Mouse (Mus musculus): Measurements from ENCODE around the gene Map2k4. TPM values are rescaled to one million over a fixed set of nuclear protein-coding genes. Genes with fewer than 3 reads are reported as not detected.

Gene Map2k4
- polyA plus RNA-seq, 1 experiment from 2014 or later: 63.6 TPM

DNA sequence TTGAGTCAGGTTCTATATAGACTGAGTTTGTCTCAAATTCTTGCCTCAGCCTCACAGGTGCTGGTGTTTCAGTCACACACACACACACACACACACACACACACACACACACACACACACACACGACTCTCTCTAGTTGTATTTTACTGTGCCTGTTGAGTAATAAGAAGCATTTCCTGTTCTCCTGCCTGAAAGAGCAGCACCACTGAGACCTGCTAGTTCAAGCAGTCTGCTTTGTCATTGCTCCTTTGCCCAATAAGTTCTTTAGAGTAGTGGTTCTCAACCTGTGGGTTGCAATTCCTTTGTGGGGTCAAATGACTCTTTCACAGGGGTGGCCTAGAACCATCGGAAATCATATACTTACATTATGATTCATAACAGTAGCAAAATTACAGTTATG is 47.7 kb downstream of the Map2k4 start:
- no peak overlapping the region for H3K27ac ChIP-seq
- ATAC-seq (ENCODE audit: insufficient number of reproducible peaks, low FRiP score, low TSS enrichment, low read depth): no peak
- H3K36me3 ChIP-seq: no peaks in the 10 kb centered on the region
- no peak overlapping the region for H3K4me3 ChIP-seq
- no peak overlapping the region for H3K4me2 ChIP-seq
- H3K9ac ChIP-seq: no peak overlapping the region
- no peaks in the 10 kb centered on the region for H3K27me3 ChIP-seq
- 59% methylated on average over 2 of the region's 2 CpGs for WGBS
- H3K4me1 ChIP-seq: no peaks in the 10 kb centered on the region
- H3K9me3 ChIP-seq: no peaks in the 10 kb centered on the region

- no peaks in the 10 kb centered on the region for H3K27me3 ChIP-seq
Observed at GRCm38 (mm10) chr11:65739880-65740279, 48.2 kb downstream of the Map2k4 start.

GRCm38 (mm10) chr11:65734656-65735055 is 53.4 kb downstream of the Map2k4 start:
- H3K4me3 ChIP-seq: no peak overlapping the region
- H3K9ac ChIP-seq: no peak overlapping the region
- no peaks in the 10 kb centered on the region for H3K36me3 ChIP-seq
- no peak overlapping the region for H3K27ac ChIP-seq
- no peak overlapping the region for H3K4me2 ChIP-seq
- no peaks in the 10 kb centered on the region for H3K9me3 ChIP-seq
- no peak for ATAC-seq (ENCODE audit: insufficient number of reproducible peaks, low FRiP score, low TSS enrichment, low read depth)
- H3K4me1 ChIP-seq: no peaks in the 10 kb centered on the region
- WGBS: 82% methylated on average over 7 of the region's 7 CpGs
- H3K27me3 ChIP-seq: no peaks in the 10 kb centered on the region

More at GRCm38 (mm10) chr11:65739880-65740279, 48.2 kb downstream of the Map2k4 start:
- ATAC-seq (ENCODE audit: insufficient number of reproducible peaks, low FRiP score, low TSS enrichment, low read depth): no peak
- Histone ChIP-seq H3K27ac (no peak overlapping the region), H3K9me3 (no peaks in the 10 kb centered on the region), H3K4me3 (no peak overlapping the region), H3K4me1 (no peaks in the 10 kb centered on the region), H3K36me3 (no peaks in the 10 kb centered on the region), H3K9ac (no peak overlapping the region), H3K4me2 (no peak overlapping the region)

DNA sequence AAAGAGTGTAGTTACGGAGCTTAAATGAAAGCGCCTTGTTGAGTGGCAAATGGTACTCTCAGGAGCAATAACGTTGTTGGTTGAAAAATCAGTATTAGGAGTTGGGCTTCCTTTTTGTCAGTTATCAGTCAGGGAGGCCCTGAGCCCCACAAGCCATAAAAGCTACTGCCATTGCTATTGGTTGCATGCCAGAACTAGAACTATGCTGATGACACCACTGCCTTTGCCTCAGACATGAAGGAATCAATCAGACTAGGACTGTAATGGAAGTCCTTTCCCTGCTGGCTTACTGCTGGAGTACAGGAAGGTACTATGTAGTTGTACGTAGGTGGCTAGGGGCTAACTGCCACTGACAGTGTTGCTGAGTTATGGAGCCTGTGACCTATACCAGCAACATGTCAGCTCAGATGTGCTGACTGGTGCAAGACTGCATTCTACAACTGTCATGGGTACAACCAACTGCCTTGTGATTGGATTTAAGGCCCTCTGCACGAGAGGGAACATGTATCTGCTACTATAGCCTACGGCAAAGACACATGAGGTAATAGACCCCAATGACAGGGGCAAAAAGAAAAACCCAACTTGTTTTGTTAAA is 58.4 kb downstream of the Map2k4 start:
- Histone ChIP-seq H3K27me3 (no peaks in the 10 kb centered on the region), H3K4me3 (no peak overlapping the region), H3K9ac (no peak overlapping the region), H3K9me3 (no peaks in the 10 kb centered on the region), H3K4me1 (no peaks in the 10 kb centered on the region), H3K36me3 (peaks cover 9% of the 10 kb centered on the region; the same call in 1 of the 2 replicates), H3K27ac (no peak overlapping the region), H3K4me2 (no peak overlapping the region)
- WGBS: 81% methylated on average over 6 of the region's 6 CpGs
- no peak for ATAC-seq (ENCODE audit: insufficient number of reproducible peaks, low FRiP score, low TSS enrichment, low read depth)

- Histone ChIP-seq H3K4me1 (no peaks in the 10 kb centered on the region), H3K27me3 (no peaks in the 10 kb centered on the region), H3K27ac (no peak overlapping the region), H3K36me3 (peaks cover 9% of the 10 kb centered on the region; the same call in 1 of the 2 replicates), H3K4me2 (no peak overlapping the region), H3K9ac (no peak overlapping the region), H3K9me3 (no peaks in the 10 kb centered on the region), H3K4me3 (no peak overlapping the region)
- 96% methylated on average over 4 of the region's 4 CpGs for WGBS
- ATAC-seq (ENCODE audit: insufficient number of reproducible peaks, low FRiP score, low TSS enrichment, low read depth): no peak
Observed at GRCm38 (mm10) chr11:65728906-65729305, 59.2 kb downstream of the Map2k4 start.

DNA sequence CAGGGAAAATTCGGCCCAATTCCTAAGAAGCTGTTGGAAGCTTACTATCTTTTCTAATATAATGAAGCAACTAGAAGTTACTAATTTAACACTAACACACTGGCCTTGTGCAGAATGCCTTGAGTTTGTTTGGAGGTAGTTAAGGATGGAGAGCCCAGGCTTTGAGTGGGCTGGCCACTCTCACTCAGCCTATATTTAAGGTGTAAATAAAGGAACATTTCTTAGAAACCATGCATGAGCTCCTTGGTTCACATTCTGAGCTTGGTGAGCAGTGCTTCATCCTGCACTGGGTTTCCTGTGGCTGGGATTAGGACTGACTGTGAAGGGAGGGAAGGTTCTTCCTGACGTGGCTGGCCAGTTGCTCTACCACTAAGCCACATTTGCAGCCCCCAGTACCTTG is 64.4 kb downstream of the Map2k4 start:
- H3K4me1 ChIP-seq: no peaks in the 10 kb centered on the region
- 84% methylated on average over 2 of the region's 2 CpGs for WGBS
- H3K4me3 ChIP-seq: no peak overlapping the region
- H3K9me3 ChIP-seq: no peaks in the 10 kb centered on the region
- no peak overlapping the region for H3K9ac ChIP-seq
- no peaks in the 10 kb centered on the region for H3K27me3 ChIP-seq
- peaks cover 9% of the 10 kb centered on the region; the same call in 1 of the 2 replicates for H3K36me3 ChIP-seq
- H3K4me2 ChIP-seq: no peak overlapping the region
- no peak for ATAC-seq (ENCODE audit: insufficient number of reproducible peaks, low FRiP score, low TSS enrichment, low read depth)
- no peak overlapping the region for H3K27ac ChIP-seq

DNA sequence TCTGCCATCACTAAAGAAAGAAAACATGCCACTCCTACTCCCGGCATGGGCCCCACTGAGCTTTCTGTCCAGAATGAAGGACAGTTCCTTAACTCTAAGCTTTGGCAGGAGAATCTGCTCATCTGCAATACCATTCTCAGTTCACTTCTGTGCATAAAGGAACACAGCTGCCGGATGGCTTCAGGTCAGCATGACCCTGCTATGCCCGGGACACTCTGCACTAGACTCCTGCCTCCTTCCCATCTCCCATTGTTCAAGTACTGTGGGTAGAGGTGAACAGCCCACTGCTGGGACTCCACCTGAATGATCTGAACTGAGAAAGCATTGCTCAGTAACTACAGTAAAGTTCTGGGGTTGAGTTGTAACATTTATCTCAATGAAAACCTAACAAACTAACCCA is 66.5 kb downstream of the Map2k4 start:
- WGBS: 83% methylated on average over 3 of the region's 3 CpGs
- Histone ChIP-seq H3K4me1 (no peaks in the 10 kb centered on the region), H3K4me2 (no peak overlapping the region), H3K27ac (no peak overlapping the region), H3K36me3 (peaks cover 14% of the 10 kb centered on the region), H3K4me3 (no peak overlapping the region), H3K27me3 (no peaks in the 10 kb centered on the region), H3K9ac (no peak overlapping the region), H3K9me3 (no peaks in the 10 kb centered on the region)
- no peak for ATAC-seq (ENCODE audit: insufficient number of reproducible peaks, low FRiP score, low TSS enrichment, low read depth)

DNA sequence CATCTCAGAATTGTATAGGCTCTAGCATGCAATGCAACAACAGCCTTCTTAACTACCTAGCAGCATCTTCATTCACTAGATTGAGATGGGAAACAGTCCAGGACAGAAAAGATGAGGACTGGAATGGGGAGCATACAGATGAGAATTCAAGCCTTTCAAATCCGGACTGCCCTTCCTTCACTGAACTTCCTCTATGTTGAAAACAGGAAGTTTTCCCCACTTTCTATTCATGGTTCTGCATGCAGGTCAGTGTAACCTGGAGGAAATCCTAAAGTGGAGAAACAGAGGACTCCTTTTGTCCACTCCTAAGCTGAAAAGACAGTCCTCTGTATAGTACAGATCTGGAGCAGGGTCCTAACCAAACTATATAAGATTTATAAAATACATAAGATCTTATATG is 68.1 kb downstream of the Map2k4 start:
- H3K4me2 ChIP-seq: no peak overlapping the region
- no peaks in the 10 kb centered on the region for H3K4me1 ChIP-seq
- no peaks in the 10 kb centered on the region for H3K27me3 ChIP-seq
- no peak overlapping the region for H3K4me3 ChIP-seq
- 76% methylated on average over 1 of the region's 1 CpGs for WGBS
- no peak for ATAC-seq (ENCODE audit: insufficient number of reproducible peaks, low FRiP score, low TSS enrichment, low read depth)
- no peaks in the 10 kb centered on the region for H3K9me3 ChIP-seq
- H3K27ac ChIP-seq: no peak overlapping the region
- no peak overlapping the region for H3K9ac ChIP-seq
- peaks cover 9% of the 10 kb centered on the region for H3K36me3 ChIP-seq

DNA sequence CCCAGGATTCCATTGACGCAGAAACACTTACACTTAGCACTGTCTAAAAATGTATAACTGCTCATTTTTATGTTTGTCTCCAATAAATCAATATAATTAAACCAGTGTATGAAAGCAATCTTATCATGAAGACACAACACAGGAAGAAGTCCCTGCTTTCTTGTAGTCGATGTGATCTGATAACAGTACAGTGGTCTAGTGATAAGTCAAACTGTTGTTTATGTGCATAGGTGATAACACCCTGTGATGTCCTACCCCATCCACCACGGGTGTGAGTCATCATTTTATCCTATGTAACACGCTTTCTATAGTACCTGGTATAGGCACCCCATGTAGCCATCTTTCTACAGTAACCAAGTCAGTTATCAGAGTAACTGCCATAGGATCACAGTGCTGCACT is 74.3 kb downstream of the Map2k4 start:
- 91% methylated on average over 4 of the region's 4 CpGs for WGBS
- Histone ChIP-seq H3K4me1 (no peaks in the 10 kb centered on the region), H3K9ac (no peak overlapping the region), H3K36me3 (peaks cover 7% of the 10 kb centered on the region), H3K9me3 (no peaks in the 10 kb centered on the region), H3K27me3 (no peaks in the 10 kb centered on the region), H3K27ac (no peak overlapping the region), H3K4me2 (no peak overlapping the region), H3K4me3 (no peak overlapping the region)
- ATAC-seq (ENCODE audit: insufficient number of reproducible peaks, low FRiP score, low TSS enrichment, low read depth): no peak

- WGBS: 81% methylated on average over 6 of the region's 6 CpGs
- Histone ChIP-seq H3K4me3 (no peak overlapping the region), H3K36me3 (0 out of 2 replicates have a peak, but pooled peaks cover 7% of the 10 kb centered on the region), H3K9me3 (no peaks in the 10 kb centered on the region), H3K4me1 (no peaks in the 10 kb centered on the region), H3K9ac (no peak overlapping the region), H3K27ac (no peak overlapping the region), H3K4me2 (no peak overlapping the region), H3K27me3 (no peaks in the 10 kb centered on the region)
- no peak for ATAC-seq (ENCODE audit: insufficient number of reproducible peaks, low FRiP score, low TSS enrichment, low read depth)
Observed at GRCm38 (mm10) chr11:65712754-65713306, 75.3 kb downstream of the Map2k4 start.

DNA sequence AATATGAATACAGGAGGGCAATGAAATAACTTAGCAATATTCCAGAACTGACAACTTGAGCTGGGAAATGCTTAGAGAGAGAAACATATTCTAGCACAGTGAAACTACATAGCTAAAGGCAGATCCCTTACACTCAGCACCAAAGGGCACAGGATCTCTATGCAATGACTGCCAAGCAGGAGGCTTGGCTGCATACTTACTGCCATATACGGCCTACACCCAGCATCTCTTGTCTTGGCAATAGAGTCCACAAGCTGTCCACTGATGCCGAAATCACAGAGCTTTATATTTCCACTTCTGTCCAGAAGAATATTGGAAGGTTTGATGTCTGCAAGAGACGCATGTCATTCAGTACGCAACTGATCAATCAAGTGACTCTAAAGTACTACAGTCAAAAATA is 81.3 kb downstream of the Map2k4 start:
- Histone ChIP-seq H3K4me1 (no peaks in the 10 kb centered on the region), H3K9me3 (no peaks in the 10 kb centered on the region), H3K4me2 (no peak overlapping the region), H3K4me3 (no peak overlapping the region), H3K27me3 (no peaks in the 10 kb centered on the region), H3K36me3 (peaks cover 15% of the 10 kb centered on the region; the same call in 1 of the 2 replicates), H3K9ac (no peak overlapping the region), H3K27ac (no peak overlapping the region)
- 94% methylated on average over 4 of the region's 4 CpGs for WGBS
- ATAC-seq (ENCODE audit: insufficient number of reproducible peaks, low FRiP score, low TSS enrichment, low read depth): no peak

DNA sequence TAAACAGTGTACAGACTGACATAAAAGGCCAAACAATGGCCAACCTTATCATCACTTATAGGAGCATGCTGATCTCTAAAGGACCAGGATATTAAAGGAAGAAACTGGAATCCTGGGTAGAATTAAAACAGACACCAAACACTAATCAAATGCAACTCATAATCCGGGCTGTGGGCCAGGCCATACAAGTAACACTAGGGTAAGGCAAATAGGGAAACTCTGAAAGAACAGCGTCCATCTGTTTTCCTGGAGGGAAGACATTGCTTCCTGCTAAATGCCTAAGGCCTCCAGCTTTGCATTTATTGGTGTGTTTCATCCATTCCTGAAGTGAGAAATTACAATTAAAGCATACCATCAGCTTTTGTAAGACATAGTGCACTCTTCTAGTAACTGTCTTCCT is 81.9 kb downstream of the Map2k4 start:
- Histone ChIP-seq H3K4me1 (no peaks in the 10 kb centered on the region), H3K9me3 (no peaks in the 10 kb centered on the region), H3K4me3 (no peak overlapping the region), H3K9ac (no peak overlapping the region), H3K27ac (no peak overlapping the region), H3K27me3 (no peaks in the 10 kb centered on the region), H3K4me2 (no peak overlapping the region), H3K36me3 (peaks cover 15% of the 10 kb centered on the region; the same call in 1 of the 2 replicates)
- WGBS: 88% methylated on average over 2 of the region's 2 CpGs
- no peak for ATAC-seq (ENCODE audit: insufficient number of reproducible peaks, low FRiP score, low TSS enrichment, low read depth)

DNA sequence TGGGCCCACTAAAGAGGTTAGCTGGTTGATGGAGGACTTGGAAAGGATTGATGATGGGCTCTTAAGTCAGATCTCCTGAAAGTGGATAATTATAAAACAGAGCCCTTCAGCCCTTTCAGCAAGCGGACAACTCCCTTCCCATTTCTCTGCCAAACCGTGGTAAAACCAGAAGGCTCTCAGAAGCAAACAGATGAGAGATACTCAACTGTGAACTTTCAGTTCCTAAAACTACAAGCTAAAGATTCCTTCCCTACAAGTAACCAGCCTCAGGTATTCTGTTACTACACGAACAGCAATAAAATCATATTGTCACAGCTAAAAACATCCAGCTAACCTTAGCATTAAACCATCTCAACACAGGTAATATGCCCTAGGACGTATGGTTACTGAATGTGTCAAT is 83.2 kb downstream of the Map2k4 start:
- Histone ChIP-seq H3K9ac (no peak overlapping the region), H3K27me3 (no peaks in the 10 kb centered on the region), H3K4me2 (no peak overlapping the region), H3K4me3 (no peak overlapping the region), H3K4me1 (no peaks in the 10 kb centered on the region), H3K27ac (no peak overlapping the region), H3K36me3 (peaks cover 20% of the 10 kb centered on the region), H3K9me3 (no peaks in the 10 kb centered on the region)
- 83% methylated on average over 4 of the region's 4 CpGs for WGBS
- ATAC-seq (ENCODE audit: insufficient number of reproducible peaks, low FRiP score, low TSS enrichment, low read depth): no peak

Measured in limb, embryonic 15.5 days (tissue).